Mouse (Mus musculus) lung, postnatal 0 days (tissue): Measurements from ENCODE around the gene Nfrkb.

Experiments
- CTCF ChIP-seq: IDR thresholded peaks from 2 replicates; pipeline ENCODE4 v1.5.1; 2016; ENCODE audit warnings: antibody characterized with exemption, mild to moderate bottlenecking
- EP300 ChIP-seq: IDR thresholded peaks from 2 replicates; pipeline ENCODE4 v1.6.1; 2016; ENCODE audit warnings: antibody characterized with exemption, mild to moderate bottlenecking, control low read depth

DNA sequence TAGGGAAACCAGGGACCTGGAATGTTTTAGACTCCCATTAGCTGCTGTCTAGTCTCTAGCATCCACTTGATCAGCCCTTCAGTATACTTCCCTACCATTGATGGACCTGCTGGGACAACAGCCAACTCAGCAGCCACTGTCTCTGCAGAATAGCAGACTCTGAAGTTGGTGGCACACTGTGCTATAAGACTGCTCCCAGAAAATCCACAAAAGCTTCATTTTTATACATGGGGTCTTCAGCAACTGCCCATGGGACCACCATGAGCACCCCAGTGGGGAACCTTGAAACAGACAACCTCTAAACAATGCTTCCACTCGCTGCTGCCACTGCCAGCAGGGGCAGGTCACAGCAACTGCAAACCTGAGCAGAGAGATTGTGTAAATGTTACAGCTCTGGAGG, 68.4 kb downstream of the Nfrkb start:
- TF ChIP-seq CTCF (no peak), EP300 (no peak)
